Mouse (Mus musculus): ENCODE results near the gene Uggt1. TPM values are rescaled to one million over a fixed set of nuclear protein-coding genes. Genes with fewer than 3 reads are reported as not detected.

Uggt1 gene
- polyA plus RNA-seq, 1 experiment from 2014 or later: 53.1 TPM

DNA sequence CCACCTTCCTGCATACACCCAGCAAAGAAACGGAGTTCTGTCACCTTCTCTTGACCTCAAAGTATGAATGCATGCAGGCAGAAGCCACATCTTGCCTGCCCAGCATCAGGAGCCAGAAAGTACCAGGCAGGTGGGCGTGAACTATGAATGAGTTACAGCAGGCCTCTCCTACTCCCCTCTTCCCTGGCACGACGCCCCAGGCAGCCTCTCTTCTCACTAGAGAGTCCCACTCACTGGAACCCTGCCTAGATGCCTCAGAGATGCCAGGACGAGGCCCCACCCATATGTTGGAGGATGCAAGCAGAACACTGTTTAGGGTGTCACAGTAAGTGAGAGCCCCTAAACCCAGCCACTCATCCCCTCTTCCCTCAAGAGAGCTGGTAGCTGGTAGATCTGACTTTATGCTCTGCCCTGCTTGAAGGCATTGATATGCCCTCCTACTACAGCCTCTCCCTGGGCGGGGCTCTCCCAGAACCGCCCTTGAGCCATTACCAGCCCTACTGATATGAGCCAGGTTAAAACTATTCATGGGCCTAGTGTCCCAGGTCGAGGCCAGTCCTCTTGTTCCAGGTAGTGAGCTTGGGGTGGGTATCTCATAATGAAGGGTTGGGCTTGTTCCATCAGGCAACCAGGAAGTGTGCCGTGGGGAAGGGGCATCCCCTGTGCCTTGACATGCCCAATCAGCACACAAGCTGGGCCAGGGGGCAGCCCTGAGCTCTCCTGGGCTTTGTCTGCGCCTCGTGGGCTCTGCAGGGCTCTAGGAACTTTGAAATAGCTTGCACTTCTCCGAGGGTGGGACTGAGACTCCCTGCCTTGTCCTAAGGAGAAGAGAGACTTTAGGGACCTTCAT lies 148.9 kb downstream of the Uggt1 start:
- WGBS: 85% methylated on average over 12 of the region's 12 CpGs
- Histone ChIP-seq H3K4me2 (replicated peaks) (no peak overlapping the region), H3K27ac (no peak overlapping the region), H3K9ac (no peak overlapping the region), H3K36me3 (peaks cover 32% of the 10 kb centered on the region), H3K4me1 (no peaks in the 10 kb centered on the region), H3K4me3 (no peak overlapping the region), H3K27me3 (replicated peaks) (no peaks in the 10 kb centered on the region), H3K9me3 (no peaks in the 10 kb centered on the region)
- no peak for ATAC-seq (ENCODE audit: low FRiP score, low read depth)

DNA sequence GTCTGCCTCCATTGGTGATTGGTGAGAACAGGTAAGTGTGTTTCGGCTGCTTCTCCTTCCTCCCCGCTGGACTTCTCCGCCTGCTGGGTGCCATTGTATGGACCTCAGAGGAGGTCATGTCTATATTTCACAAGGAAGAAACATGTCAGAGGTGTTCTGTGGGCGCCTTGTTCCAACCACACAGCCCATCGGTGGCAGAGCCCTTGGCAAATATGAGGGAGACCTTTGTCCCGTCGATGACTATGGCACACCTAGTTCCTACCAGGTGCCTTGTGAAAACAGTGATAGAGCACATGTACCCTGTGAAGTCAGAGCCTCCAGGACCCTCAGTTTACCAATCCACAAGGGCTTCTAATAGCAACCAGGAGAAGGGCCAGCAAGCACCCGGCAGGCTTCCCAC lies 150.8 kb downstream of the Uggt1 start:
- Histone ChIP-seq H3K36me3 (peaks cover 33% of the 10 kb centered on the region), H3K27me3 (replicated peaks) (no peaks in the 10 kb centered on the region), H3K9me3 (no peaks in the 10 kb centered on the region), H3K9ac (no peak overlapping the region), H3K4me1 (peaks cover 17% of the 10 kb centered on the region), H3K4me2 (replicated peaks) (no peak overlapping the region), H3K27ac (no peak overlapping the region), H3K4me3 (no peak overlapping the region)
- WGBS: 92% methylated on average over 8 of the region's 8 CpGs
- no peak for ATAC-seq (ENCODE audit: low FRiP score, low read depth)

DNA sequence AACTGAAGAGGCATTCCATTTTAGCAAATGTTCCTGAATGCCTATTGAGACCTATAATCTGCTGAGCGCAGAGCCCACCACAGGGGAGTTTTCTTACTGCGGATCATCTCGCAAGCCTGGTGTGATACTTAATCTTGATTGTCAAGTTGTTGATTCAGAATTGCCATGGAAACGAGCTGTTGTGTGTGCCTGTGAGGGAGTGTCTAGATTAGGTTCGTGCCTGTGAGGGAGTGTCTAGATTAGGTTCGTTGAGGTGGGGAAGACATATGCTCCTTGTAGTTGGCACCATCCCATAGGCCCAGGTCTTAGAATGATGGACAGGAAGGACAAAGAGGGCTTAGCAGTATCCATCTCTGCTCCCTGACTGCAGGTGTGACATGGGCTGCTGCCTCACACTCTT lies 153.3 kb downstream of the Uggt1 start:
- no peak for ATAC-seq (ENCODE audit: low FRiP score, low read depth)
- Histone ChIP-seq H3K4me1 (peaks cover 34% of the 10 kb centered on the region), H3K27me3 (replicated peaks) (no peaks in the 10 kb centered on the region), H3K4me2 (replicated peaks) (no peak overlapping the region), H3K9me3 (no peaks in the 10 kb centered on the region), H3K4me3 (no peak overlapping the region), H3K27ac (no peak overlapping the region), H3K9ac (no peak overlapping the region), H3K36me3 (peaks cover 30% of the 10 kb centered on the region)
- WGBS: 79% methylated on average over 6 of the region's 6 CpGs

DNA sequence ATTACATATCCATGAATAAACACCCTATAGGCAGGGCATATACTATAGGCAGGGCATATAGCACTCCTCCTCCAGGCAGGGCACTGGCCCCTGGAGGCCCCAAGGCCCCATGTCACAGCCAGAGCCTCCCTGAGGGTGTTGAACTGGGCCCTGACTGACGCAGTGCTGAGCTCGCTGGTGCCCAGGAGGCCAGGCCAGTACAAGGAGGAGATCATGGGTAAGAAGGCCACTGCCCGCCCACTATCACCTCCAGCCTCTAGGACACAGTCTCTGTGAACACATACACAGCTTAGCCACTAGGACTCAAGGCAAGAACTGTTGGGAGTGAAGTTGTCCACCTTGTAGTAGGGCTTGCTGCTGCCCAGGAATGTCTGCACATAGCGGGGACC lies 153.8 kb downstream of the Uggt1 start:
- Histone ChIP-seq H3K4me3 (no peak overlapping the region), H3K4me1 (peaks cover 34% of the 10 kb centered on the region), H3K36me3 (peaks cover 27% of the 10 kb centered on the region), H3K4me2 (replicated peaks) (no peak overlapping the region), H3K9ac (no peak overlapping the region), H3K27me3 (replicated peaks) (no peaks in the 10 kb centered on the region), H3K27ac (no peak overlapping the region), H3K9me3 (no peaks in the 10 kb centered on the region)
- ATAC-seq (ENCODE audit: low FRiP score, low read depth): no peak
- 95% methylated on average over 4 of the region's 4 CpGs for WGBS

Small RNA genes within 50 kb of the gene (microRNA-seq; reads per million reads assigned to microRNA genes)
- 4.8 reads per million, percentile 14 among the genes with 10 or more reads in this experiment for gene Mir6897

Other genes with a start within 250 kb of the Uggt1 start
- 28.1 and 34.4 TPM in 2 replicates for gene Hs6st1, start 176.3 kb downstream of the Uggt1 start, polyA plus RNA-seq (2016; fragmentation: Nextera tagmentation; extraction: Ambion mirVana)
- 0.51 and 1.2 TPM in 2 replicates for gene Neurl3, start 30.0 kb upstream of the Uggt1 start, polyA plus RNA-seq (2016; fragmentation: Nextera tagmentation; extraction: Ambion mirVana)
- gene Arid5a, start 63.0 kb upstream of the Uggt1 start, polyA plus RNA-seq (2016; fragmentation: Nextera tagmentation; extraction: Ambion mirVana): 4.1 and 5.2 TPM in 2 replicates
- gene Kansl3, start 124.5 kb upstream of the Uggt1 start, polyA plus RNA-seq (2016; fragmentation: Nextera tagmentation; extraction: Ambion mirVana): 44.0 and 45.3 TPM in 2 replicates
- gene Fer1l5, start 127.6 kb upstream of the Uggt1 start, polyA plus RNA-seq (2016; fragmentation: Nextera tagmentation; extraction: Ambion mirVana): 1.7 and 2.1 TPM in 2 replicates
- 71.2 and 73.2 TPM in 2 replicates for gene Lman2l, start 200.6 kb upstream of the Uggt1 start, polyA plus RNA-seq (2016; fragmentation: Nextera tagmentation; extraction: Ambion mirVana)
- 10.1 and 10.6 TPM in 2 replicates for gene Cnnm4, start 226.9 kb upstream of the Uggt1 start, polyA plus RNA-seq (2016; fragmentation: Nextera tagmentation; extraction: Ambion mirVana)